ENCODE assay signal across 19 mouse cellular contexts in genomic region chr9:66562215-66562614, GRCm38 (mm10). TPM values are rescaled to one million over a fixed set of nuclear protein-coding genes. Genes with fewer than 3 reads are reported as not detected.
DNase-seq lines count a peak whose midpoint lies in the region.
"Had no signal": no experiment of that assay in that cellular context is flagged by ENCODE, and none has a peak within 500 bp of the region (broad histone marks: within the 10 kb centered on the region; RNA-seq: fewer than 3 reads in every experiment).

No protein-coding gene starts in this region.

- H3K36me3 ChIP-seq in splenic B cell, adult 2 months (ENCODE audit: control insufficient read depth, insufficient read depth, low read length, poor library complexity, severe bottlenecking): peaks cover 3% of the 10 kb centered on the region; the same call in 1 of the 2 replicates
- H3K36me3 ChIP-seq: embryonic facial prominence, embryonic 12.5 days; embryonic facial prominence, embryonic 15.5 days; hindbrain, embryonic 13.5 days; intestine, embryonic 15.5 days had no signal

- peak; percentile 28 for DNase-seq in heart, adult 11 months
- no peak for DNase-seq in heart, postnatal 4 days
- DNase-seq in 416B (ENCODE audit: low read depth) (peak; percentile 44), MEL-GATA-1-ER (ENCODE audit: extremely low read depth, low read depth) (peak; percentile 55)
- peak; percentile 8 for DNase-seq in splenic B cell, adult 2 months (ENCODE audit: low read depth, low spot score)
- no peak for DNase-seq in gastrocnemius, postnatal 4 days (ENCODE audit: low spot score in 2 of 2)
- DNase-seq in adrenal gland, postnatal 25 days: no peak
- DNase-seq: adrenal gland, postnatal 10 days; cerebellum, adult 11 months; cerebellum, adult 2 months; cerebellum, postnatal 10 days; forebrain, postnatal 0 days; gastrocnemius, adult 2 months; gastrocnemius, postnatal 14 days had no signal

- no peaks in the 10 kb centered on the region for H3K27me3 ChIP-seq in splenic B cell, adult 2 months (ENCODE audit: control insufficient read depth, insufficient read depth, low read length, poor library complexity, severe bottlenecking)
- H3K27me3 ChIP-seq: embryonic facial prominence, embryonic 12.5 days; embryonic facial prominence, embryonic 15.5 days; hindbrain, embryonic 13.5 days; intestine, embryonic 15.5 days; Patski had no signal

RNA-seq across cellular contexts. Expression of gene Usp3, which starts 30.7 kb away (rescaled TPM):
- 10 to 100 TPM; 45.8 to 48.5 TPM for total RNA-seq in heart, postnatal 4 days (2021)
- total RNA-seq in gastrocnemius, postnatal 4 days (2021): 10 to 100 TPM; 33.3 to 35.8 TPM
- total RNA-seq in adrenal gland, postnatal 25 days (2021): 46.8 and 51.1 TPM in 2 replicates

RNA-seq across cellular contexts. Expression of gene Fbxl22, which starts 47.8 kb away (rescaled TPM):
- total RNA-seq in heart, postnatal 4 days (2021): 10 to 100 TPM; 84.3 to 92.5 TPM
- 10 to 100 TPM; 16.9 to 27.6 TPM for total RNA-seq in gastrocnemius, postnatal 4 days (2021)
- total RNA-seq in adrenal gland, postnatal 25 days (2021): 0.48 and 0.64 TPM in 2 replicates

Comparison
In these comparisons a context has a peak if more than half of its experiments do, and no peak if none do; other contexts are left out.
1. DNase-seq: peak in heart, adult 11 months (single experiment), 416B (single experiment), MEL-GATA-1-ER (single experiment) and splenic B cell, adult 2 months (single experiment); none in heart, postnatal 4 days (single experiment), gastrocnemius, postnatal 4 days (0 of 2) and adrenal gland, postnatal 25 days (single experiment).
2. RNA of gene Fbxl22, which starts 47.8 kb away (total RNA-seq): 84.3 to 92.5 TPM in heart, postnatal 4 days and 16.9 to 27.6 TPM in gastrocnemius, postnatal 4 days; 0.48 to 0.64 TPM in adrenal gland, postnatal 25 days; every median in the first group is over 10 times any median in the second.